Mouse (Mus musculus) heart, adult 8-10 months (tissue): ENCODE results near the gene Med13. TPM values are rescaled to one million over a fixed set of nuclear protein-coding genes. Genes with fewer than 3 reads are reported as not detected.
"Not testable (repeated sequence)": the region's sequence is repeated elsewhere in the genome, so short reads cannot be mapped to it uniquely, and the experiment has no call there.

Source experiments
- DNase-seq: peaks from one replicate; pipeline ENCODE4 v3.0.0; 2022; ENCODE audit warnings: low spot score
- total RNA-seq, 4 experiments: library from RNA; stranded (reverse); gene quantifications; 2 replicates each; pipeline ENCODE4 v1.2.4; 2022

The Med13 gene
- total RNA-seq, 4 experiments from 2014 or later = 28.7 to 42.4 (median 33.7) TPM

- no peak for DNase-seq
Observed at GRCm38 (mm10) chr11:86310280-86310679, 47.1 kb downstream of the Med13 start.

- not testable (repeated sequence) for DNase-seq
Observed at GRCm38 (mm10) chr11:86292201-86292600, 65.2 kb downstream of the Med13 start.

GRCm38 (mm10) chr11:86291714-86292113 lies 65.7 kb downstream of the Med13 start:
- DNase-seq = no peak

GRCm38 (mm10) chr11:86285729-86286128 lies 71.7 kb downstream of the Med13 start:
- no peak for DNase-seq

- no peak for DNase-seq
Observed at GRCm38 (mm10) chr11:86278442-86279102, 78.8 kb downstream of the Med13 start.

- DNase-seq = peak; percentile 92
Observed at GRCm38 (mm10) chr11:86257460-86258076, 99.8 kb downstream of the Med13 start, which contains the start of gene Ints2. Gene Ints2, minus strand, starts transcription at chr11:86257575.

GRCm38 (mm10) chr11:86257054-86257453 lies 100.3 kb downstream of the Med13 start:
- no peak for DNase-seq

- DNase-seq = no peak
Observed at GRCm38 (mm10) chr11:86253342-86253741, 104.1 kb downstream of the Med13 start.

GRCm38 (mm10) chr11:86232446-86232845 lies 125.0 kb downstream of the Med13 start:
- DNase-seq = no peak

GRCm38 (mm10) chr11:86231781-86232350 lies 125.5 kb downstream of the Med13 start:
- DNase-seq = no peak

GRCm38 (mm10) chr11:86226646-86227180 lies 130.7 kb downstream of the Med13 start:
- DNase-seq = no peak

- DNase-seq = no peak
Observed at GRCm38 (mm10) chr11:86225761-86226160, 131.6 kb downstream of the Med13 start.

Other genes with a start within 250 kb of the Med13 start
- gene Brip1, start 156.4 kb downstream of the Med13 start, total RNA-seq = under 1 TPM; 0.16 to 0.37 (median 0.28) TPM
- 1 to 10 TPM; 6.7 to 7.9 (median 7.2) TPM for gene Ints2, start 100.0 kb downstream of the Med13 start, total RNA-seq
- gene Rnft1, start 127.1 kb upstream of the Med13 start, total RNA-seq = 10 to 100 TPM; 25.4 to 30.0 (median 29.3) TPM
- gene Rps6kb1, start 187.2 kb upstream of the Med13 start, total RNA-seq = 10 to 100 TPM; 16.5 to 24.5 (median 23.9) TPM
- 1 to 10 TPM; 5.4 to 6.2 (median 5.8) TPM for gene Tubd1, start 187.4 kb upstream of the Med13 start, total RNA-seq